Mouse (Mus musculus) urinary bladder, adult 18-20 months (tissue): Measurements from ENCODE around the gene Gm21976.

Experiments
- DNase-seq, 2 experiments: peaks; one replicate each; pipeline ENCODE4 v3.0.0; 2022; ENCODE audit warnings: low spot score in 2 of 2, mixed read lengths in 2 of 2

The Gm21976 gene

GRCm38 (mm10) chr13:98279686-98280085 is at the start of gene Gm21976:
Gene Gm21976, plus strand, starts transcription at chr13:98279887.
- no peak for DNase-seq

DNA sequence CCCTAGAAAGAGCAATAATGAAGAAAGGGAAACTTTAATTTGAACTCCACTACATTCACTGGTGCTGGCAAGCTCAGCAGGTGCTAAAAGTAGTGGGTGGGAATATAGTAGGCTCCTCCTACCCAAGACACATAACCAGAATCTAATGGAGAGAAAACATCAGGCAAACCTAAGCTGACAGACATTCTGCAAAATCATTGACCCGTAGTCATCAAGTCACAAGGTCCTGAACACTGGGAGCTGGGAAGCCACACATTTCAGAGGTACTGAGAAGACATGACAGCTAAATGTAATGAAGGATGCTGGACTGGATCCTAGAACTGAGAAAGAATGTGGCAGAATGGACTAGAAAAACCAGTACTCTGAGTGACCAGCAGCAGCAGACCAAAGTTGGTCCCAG is 49.2 kb upstream of the Gm21976 start:
- no peak for DNase-seq

GRCm38 (mm10) chr13:98235451-98235850 is 44.2 kb upstream of the Gm21976 start:
- DNase-seq = no peak

DNA sequence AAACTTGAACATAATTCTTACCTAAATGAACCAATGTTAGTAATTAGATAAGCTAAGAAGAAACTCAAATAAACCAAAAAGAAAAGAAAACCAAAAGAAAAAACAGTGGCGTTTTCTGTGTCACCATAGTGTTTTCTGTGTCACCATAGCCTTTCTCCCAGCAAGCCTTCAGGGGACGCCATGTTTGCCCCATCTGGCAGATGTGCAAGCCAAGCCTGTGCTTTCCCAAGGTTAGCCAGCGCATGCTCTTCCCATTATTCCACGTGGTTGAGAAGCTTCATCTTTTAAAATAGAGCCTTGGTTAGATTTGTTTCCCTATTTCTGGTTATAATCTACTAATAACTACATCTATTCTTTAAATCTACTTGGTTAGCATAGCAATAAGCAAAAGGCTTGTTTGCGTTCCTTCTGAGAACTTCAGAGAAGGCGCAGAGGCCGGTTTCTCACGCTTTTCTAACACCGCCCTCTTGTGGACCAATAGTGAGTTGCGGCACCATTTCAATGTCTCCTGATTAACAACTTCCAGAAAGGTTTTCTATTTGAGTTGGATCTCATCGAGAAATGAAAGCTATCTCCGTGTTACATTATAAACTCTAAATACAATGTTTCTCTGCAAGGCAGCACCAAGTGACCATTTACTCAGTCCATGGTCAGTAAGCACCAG is 39.6 kb upstream of the Gm21976 start:
- peak; percentile 36 to 37 for DNase-seq

DNA sequence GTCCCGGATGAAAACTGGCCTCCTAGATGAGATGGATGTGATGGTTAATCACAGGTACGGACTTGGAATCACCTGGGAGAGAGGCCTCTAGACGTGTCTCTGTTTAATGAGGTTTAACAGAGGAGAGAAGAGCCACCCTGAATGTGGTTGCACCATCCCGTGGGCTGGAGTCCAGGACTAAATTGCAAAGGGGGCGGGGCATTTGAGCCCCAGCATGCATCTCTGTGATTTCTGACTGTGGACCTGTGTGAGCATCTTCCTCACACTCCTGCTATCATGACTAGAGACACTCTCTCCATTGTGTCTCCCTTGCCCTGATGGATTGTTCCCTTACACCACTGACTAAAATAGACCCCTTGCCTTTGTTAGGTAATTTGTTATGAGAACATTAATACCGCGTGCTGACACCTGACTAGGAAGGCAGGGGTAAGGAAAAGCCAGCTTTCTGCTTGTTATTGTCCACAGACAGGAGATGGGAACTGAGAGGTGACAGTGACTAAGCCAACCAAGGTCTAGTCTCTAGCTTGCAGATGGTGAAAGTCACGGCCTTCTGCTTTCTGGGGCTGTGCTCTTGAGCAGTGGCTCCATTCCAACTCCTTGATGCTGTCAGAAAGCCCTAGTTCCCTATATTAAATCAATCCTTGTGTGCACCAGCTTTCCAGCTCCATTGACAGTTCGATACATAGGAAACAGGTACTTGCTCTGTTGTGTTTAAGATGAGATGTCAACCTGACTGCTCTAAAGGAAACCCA is 38.0 kb upstream of the Gm21976 start:
- DNase-seq = no peak

- no peak for DNase-seq
Measured at GRCm38 (mm10) chr13:98244571-98245350, 34.9 kb upstream of the Gm21976 start.

- DNase-seq = no peak
Measured at GRCm38 (mm10) chr13:98245386-98245785, 34.3 kb upstream of the Gm21976 start.

- no peak for DNase-seq
Measured at GRCm38 (mm10) chr13:98249594-98249993, 30.1 kb upstream of the Gm21976 start.

DNA sequence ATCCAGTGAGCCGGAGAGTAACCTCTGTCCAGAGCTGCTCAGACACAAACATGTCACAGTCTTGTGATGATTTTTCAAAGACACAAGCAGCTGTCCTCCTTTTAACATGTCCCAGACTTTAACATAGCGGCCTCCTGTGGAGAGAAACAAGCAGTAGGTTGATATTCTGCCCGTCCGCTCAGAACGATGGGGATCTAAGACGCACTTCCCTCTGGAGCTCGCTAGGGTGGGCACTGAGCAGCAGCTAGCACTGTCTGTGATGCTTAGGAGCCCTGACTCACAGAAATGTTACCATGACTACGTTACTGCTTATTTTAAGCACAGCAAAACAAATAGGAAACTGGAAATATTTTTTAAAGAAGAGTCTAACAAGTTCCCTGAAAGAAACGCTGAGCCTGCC is 24.8 kb upstream of the Gm21976 start:
- no peak for DNase-seq

GRCm38 (mm10) chr13:98262636-98263457 is 16.8 kb upstream of the Gm21976 start, which contains the start of the genes Utp15 and Ankra2:
Gene Utp15, minus strand, starts transcription at chr13:98263041.
Gene Ankra2, plus strand, starts transcription at chr13:98263074.
- peak; percentile 96 to 97 for DNase-seq

DNA sequence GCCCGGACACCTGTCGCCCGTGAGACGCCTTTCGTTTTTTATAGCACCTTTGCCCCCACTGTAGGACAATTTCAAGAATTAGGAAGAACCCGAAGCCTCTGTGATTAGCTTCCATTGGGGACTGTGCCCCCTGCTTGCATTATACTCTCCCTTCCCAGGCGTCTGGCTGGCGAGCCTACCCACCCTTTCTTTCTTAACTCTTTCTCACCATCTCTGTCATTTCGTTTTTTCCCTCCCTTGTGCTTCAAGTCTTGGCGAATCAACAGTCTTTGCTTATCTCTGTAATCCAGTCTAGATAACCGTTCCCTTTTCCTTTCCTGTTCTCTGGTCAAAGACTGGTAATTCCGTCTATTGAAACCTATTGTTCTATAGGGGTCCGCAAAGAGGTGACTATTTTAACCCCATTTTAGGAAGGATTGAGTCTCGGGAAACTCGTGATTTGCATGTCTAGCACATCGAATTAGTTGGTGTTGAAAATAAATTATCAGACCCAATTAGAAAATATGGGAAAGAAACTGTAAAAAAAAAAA is 16.2 kb upstream of the Gm21976 start:
- DNase-seq = no peak

GRCm38 (mm10) chr13:98264111-98264510 is 15.6 kb upstream of the Gm21976 start:
- no peak for DNase-seq

DNA sequence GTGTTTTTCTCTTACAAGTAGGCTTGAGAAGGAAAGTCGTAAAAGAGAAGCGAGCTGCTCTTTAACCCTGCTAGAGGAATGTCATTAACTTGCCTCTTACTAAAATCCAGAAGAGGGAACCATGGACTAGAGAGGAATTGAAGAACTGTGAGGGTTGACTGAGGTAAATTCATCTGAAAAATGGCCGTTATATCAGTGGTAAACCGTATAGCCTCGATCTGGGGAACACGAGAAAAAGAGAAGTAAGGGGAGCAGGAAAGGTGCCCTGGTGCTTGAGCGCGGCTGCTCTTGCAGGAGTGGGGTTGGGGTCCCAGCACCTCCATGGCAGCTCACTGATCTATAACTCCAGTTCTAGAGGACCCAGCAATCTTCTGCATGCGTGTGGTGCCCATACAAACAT is 5.7 kb upstream of the Gm21976 start:
- DNase-seq = no peak

GRCm38 (mm10) chr13:98275646-98276045 is 4.0 kb upstream of the Gm21976 start:
- DNase-seq = no peak

DNA sequence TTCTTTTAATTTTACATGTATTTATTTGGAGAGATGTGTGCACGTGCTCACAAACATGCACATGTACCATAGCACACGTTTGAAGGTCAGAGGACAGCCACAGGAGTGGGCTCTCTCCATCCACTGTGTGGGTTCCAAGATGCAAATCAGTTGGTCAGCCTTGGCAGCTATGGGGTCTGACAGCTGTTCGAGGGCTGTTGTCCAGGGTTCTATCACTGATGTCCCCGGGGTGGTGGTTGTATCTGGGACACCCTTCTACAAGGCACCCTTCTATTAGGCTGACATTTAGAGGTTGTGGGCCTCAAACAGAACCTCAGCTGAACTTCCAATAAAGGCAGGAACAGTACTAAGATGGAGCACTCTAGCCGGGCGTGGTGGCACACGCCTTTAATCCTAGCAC is 3.4 kb upstream of the Gm21976 start:
- no peak for DNase-seq

DNA sequence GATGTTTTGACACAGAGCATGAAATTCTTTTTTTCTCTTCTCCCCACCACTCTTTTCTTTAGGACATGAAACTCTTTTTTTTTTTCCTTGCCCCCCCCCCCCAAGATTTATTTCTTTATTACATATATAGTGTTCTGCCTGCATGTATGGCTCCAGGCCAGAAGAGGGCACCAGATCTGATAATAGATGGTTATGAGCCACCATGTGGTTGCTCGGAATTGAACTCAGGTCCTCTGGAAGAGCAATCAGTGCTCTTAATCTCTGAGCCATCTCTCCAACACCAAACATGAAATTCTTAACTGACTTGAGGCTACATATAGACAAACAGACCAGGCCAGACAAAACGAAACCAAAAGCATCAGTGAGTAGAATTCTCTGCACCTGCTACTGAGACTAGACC is 2.2 kb upstream of the Gm21976 start:
- no peak for DNase-seq

DNA sequence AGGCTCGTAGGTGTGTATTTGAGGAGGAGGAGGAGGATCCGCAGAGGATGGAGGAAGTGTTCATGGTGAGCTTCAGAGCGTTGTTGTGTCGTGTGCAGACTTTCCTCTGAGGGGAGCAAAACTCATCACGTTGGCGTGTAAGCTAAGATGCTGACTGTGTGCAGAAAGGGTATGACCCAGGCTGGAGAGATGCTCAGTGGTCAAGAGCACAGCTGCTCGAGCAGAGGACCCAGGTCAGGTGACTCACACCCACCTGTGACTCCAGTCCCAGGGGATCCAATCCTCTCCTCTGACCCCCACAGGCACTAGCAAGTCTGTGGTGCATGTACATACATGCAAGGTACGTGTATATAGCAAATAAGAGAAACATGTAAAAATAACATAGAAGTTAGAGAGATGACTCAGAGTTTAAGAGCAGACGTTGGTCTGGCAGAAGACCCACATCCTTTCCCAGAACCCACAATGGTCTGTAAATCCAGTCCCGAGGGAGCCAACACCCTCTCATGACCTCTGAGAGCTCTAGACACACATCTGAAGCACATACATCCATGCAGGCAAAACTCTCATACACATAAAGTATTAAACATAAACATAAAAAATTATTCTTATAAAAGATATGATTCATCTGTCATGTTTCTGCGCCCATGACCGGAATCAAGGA is 1.4 kb downstream of the Gm21976 start:
- no peak for DNase-seq

GRCm38 (mm10) chr13:98290719-98291118 is 11.0 kb downstream of the Gm21976 start:
- no peak for DNase-seq

DNA sequence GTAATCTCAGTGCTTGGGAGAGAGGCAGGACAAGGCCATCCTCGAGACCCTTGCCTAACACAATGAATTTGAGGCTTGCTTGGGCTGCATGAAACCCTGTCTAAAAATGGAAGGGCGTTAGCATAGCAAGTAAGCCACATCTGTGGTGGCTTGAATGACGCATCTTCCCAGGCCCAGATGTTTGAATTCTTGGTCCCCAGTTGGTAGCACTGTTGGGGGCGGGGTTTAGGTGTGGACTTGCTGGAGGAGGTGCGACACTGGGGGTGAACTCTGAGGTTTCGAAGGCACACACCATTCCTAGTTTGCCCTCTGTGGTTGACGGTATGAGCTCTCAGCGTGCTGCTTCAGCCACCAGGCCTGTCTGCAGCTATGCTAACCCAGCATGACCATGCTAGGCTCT is 12.0 kb downstream of the Gm21976 start:
- no peak for DNase-seq

- peak; percentile 31 to 49 for DNase-seq
Measured at GRCm38 (mm10) chr13:98296072-98296471, 16.4 kb downstream of the Gm21976 start.
